ENCODE assay signal across 8 mouse cellular contexts in the genomic region with DNA sequence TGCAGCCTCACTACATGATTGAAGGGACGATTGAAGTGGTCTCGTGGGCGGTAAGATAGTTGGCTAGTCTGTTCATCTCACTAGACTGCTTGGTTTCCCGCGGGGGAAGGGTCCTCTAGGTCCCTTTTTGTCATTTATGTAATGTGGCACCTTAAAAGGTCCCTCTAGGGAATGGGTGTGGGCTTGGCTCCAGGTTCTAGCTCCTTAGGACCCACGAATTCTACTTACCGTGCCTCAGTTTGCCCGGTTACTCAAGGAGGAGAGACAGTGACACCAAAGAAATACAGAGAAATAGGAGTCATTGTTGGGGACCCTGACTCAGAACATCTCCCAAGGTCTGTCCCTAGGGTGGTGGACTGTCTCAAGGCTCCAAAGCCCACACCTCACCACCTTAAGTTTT. TPM values are rescaled to one million over a fixed set of nuclear protein-coding genes. Genes with fewer than 3 reads are reported as not detected.
DNase-seq lines count a peak whose midpoint lies in the region; ATAC-seq and TF ChIP-seq lines count a peak whose summit lies in the region.

No protein-coding gene starts in this region.

- H3K4me3 ChIP-seq in heart, embryonic 10.5 days: peak overlapping the region; percentile 88
- H3K4me3 ChIP-seq in E14TG2a.4 (replicated peaks; ENCODE audit: low read length): peak overlapping the region; percentile 90
- peak overlapping the region; percentile 78 for H3K4me3 ChIP-seq in forebrain, embryonic 13.5 days
- H3K4me3 ChIP-seq in liver, embryonic 15.5 days (replicated peaks): no peak overlapping the region

- H3K4me1 ChIP-seq in heart, embryonic 10.5 days: peaks cover 19% of the 10 kb centered on the region
- peaks cover 38% of the 10 kb centered on the region for H3K4me1 ChIP-seq in E14TG2a.4 (replicated peaks; ENCODE audit: low read depth, low read length)
- peaks cover 45% of the 10 kb centered on the region for H3K4me1 ChIP-seq in forebrain, embryonic 13.5 days
- H3K4me1 ChIP-seq in liver, embryonic 15.5 days (replicated peaks): 0 out of 2 replicates have a peak, but pooled peaks cover 5% of the 10 kb centered on the region

- H3K9me3 ChIP-seq in heart, embryonic 10.5 days: no peaks in the 10 kb centered on the region
- no peaks in the 10 kb centered on the region for H3K9me3 ChIP-seq in E14TG2a.4 (ENCODE audit: low read length)
- no peaks in the 10 kb centered on the region for H3K9me3 ChIP-seq in forebrain, embryonic 13.5 days (replicated peaks)
- no peaks in the 10 kb centered on the region for H3K9me3 ChIP-seq in liver, embryonic 15.5 days (replicated peaks)

- no peak overlapping the region for H3K9ac ChIP-seq in forebrain, embryonic 13.5 days
- H3K9ac ChIP-seq in liver, embryonic 15.5 days: no peak overlapping the region

- 17% methylated on average over 8 of the region's 8 CpGs for whole genome bisulfite sequencing in heart, embryonic 10.5 days
- 20% methylated on average over 8 of the region's 8 CpGs for WGBS in forebrain, embryonic 13.5 days
- WGBS in liver, embryonic 15.5 days (ENCODE audit: insufficient replicate concordance): 15% methylated on average over 8 of the region's 8 CpGs

- no peaks in the 10 kb centered on the region for H3K36me3 ChIP-seq in heart, embryonic 10.5 days
- H3K36me3 ChIP-seq in E14TG2a.4 (ENCODE audit: insufficient read depth, low read length): no peaks in the 10 kb centered on the region
- H3K36me3 ChIP-seq in forebrain, embryonic 13.5 days (ENCODE audit: poor library complexity, severe bottlenecking): no peaks in the 10 kb centered on the region
- no peaks in the 10 kb centered on the region for H3K36me3 ChIP-seq in liver, embryonic 15.5 days (replicated peaks)

- H3K27me3 ChIP-seq in heart, embryonic 10.5 days (ENCODE audit: insufficient read depth, poor library complexity, severe bottlenecking): peaks cover 62% of the 10 kb centered on the region
- H3K27me3 ChIP-seq in E14TG2a.4 (ENCODE audit: insufficient read depth, low read length): peaks cover 34% of the 10 kb centered on the region
- peaks cover 18% of the 10 kb centered on the region for H3K27me3 ChIP-seq in forebrain, embryonic 13.5 days
- peaks cover 76% of the 10 kb centered on the region for H3K27me3 ChIP-seq in liver, embryonic 15.5 days

- H3K27ac ChIP-seq in heart, embryonic 10.5 days: no peak overlapping the region
- no peak overlapping the region for H3K27ac ChIP-seq in forebrain, embryonic 13.5 days
- no peak overlapping the region for H3K27ac ChIP-seq in liver, embryonic 15.5 days (replicated peaks)

- TF ChIP-seq CTCF in E14TG2a.4 (conservative IDR thresholded peaks at IDR 0.05; ENCODE audit: low read length): no peak

- DNase-seq in heart, embryonic 10.5 days (ENCODE audit: low spot score): no peak
- no peak for DNase-seq in heart, adult 18-20 months
- DNase-seq in thymus, postnatal 4 days: no peak
- no peak for DNase-seq in yolk sac, embryonic 10.5 days (ENCODE audit: low spot score)
- no peak for DNase-seq in B cell, adult 2 months

- peak overlapping the region; percentile 80 for H3K4me2 ChIP-seq in forebrain, embryonic 13.5 days
- peak overlapping the region; percentile 67 for H3K4me2 ChIP-seq in liver, embryonic 15.5 days

- ATAC-seq in forebrain, embryonic 13.5 days: no peak
- no peak for ATAC-seq in liver, embryonic 15.5 days (ENCODE audit: insufficient read depth)

RNA-seq across cellular contexts. Expression of gene Dlgap3, which starts 1.3 kb away (rescaled TPM):
- 0.31 and 0.77 TPM in 2 replicates for polyA plus RNA-seq in heart, embryonic 10.5 days (2016; fragmentation: Nextera tagmentation; extraction: Ambion mirVana)
- under 1 TPM; 0.05 to 0.17 TPM for total RNA-seq in heart, adult 18-20 months (2021)
- 4.9 and 5.4 TPM in 2 replicates for polyA plus RNA-seq in forebrain, embryonic 13.5 days (2015; fragmentation: Nextera tagmentation; extraction: Ambion mirVana)
- polyA plus RNA-seq in liver, embryonic 15.5 days (2015; fragmentation: Nextera tagmentation; extraction: Ambion mirVana): 0.20 and 0.40 TPM in 2 replicates

RNA-seq across cellular contexts. Expression of gene Tmem35b, which starts 44.2 kb away (rescaled TPM):
- polyA plus RNA-seq in heart, embryonic 10.5 days (2016; fragmentation: Nextera tagmentation; extraction: Ambion mirVana): 16.4 and 16.5 TPM in 2 replicates
- total RNA-seq in heart, adult 18-20 months (2021): 1 to 10 TPM; 1.7 to 2.3 TPM
- 13.6 and 15.9 TPM in 2 replicates for polyA plus RNA-seq in forebrain, embryonic 13.5 days (2015; fragmentation: Nextera tagmentation; extraction: Ambion mirVana)
- 8.0 and 8.3 TPM in 2 replicates for polyA plus RNA-seq in liver, embryonic 15.5 days (2015; fragmentation: Nextera tagmentation; extraction: Ambion mirVana)
